Mouse (Mus musculus) embryonic fibroblast, embryonic 13.5 days (primary cell): ENCODE results near the gene E030018B13Rik.

Experiments used
- CTCF ChIP-seq: IDR thresholded peaks from 2 replicates; pipeline ENCODE4 v1.5.1; 2011; ENCODE audit warnings: mild to moderate bottlenecking, control low read depth, low read length, moderate library complexity, borderline replicate concordance; ENCODE audit not compliant: insufficient read depth
- POLR2A ChIP-seq: IDR thresholded peaks from 2 replicates; pipeline ENCODE4 v1.6.1; 2011; ENCODE audit warnings: low read depth, mild to moderate bottlenecking, control low read depth, low read length, moderate library complexity

DNA sequence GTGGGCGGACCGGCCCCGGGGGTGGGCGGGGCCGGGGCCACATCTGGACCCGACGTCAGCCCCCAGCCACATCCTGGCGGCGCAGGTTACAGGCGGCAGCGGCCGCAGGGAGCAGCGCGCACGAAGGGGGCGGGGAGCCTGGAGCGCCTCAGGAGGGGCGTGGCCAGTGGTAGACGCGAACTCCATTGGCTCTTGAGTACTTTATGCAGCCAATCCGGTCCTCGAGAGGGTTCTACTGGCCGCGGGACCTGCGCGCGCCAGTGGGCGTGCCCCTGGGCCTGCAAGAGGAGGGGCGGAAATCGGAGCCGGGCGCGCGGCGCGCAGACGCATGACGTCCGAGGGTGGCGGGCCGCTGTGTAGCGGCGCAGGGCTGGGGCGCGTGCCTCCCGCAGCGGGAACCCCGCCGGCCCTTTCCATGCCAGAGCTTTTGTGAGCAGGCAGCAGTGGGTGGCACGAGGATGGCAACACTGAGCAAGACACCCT is 22.3 kb downstream of the E030018B13Rik start, which contains the start of gene Klf13:
- TF ChIP-seq CTCF: no peak
- TF ChIP-seq POLR2A: peak; percentile 87
